In genomic region chr11:116110131-116110530, GRCm38 (mm10) we compare ENCODE assay signal across 8 mouse cellular contexts. TPM values are rescaled to one million over a fixed set of nuclear protein-coding genes. Genes with fewer than 3 reads are reported as not detected.
DNase-seq lines count a peak whose midpoint lies in the region; ATAC-seq and TF ChIP-seq lines count a peak whose summit lies in the region.

No protein-coding gene starts in this region.

- DNase-seq in NIH3T3 (ENCODE audit: low read depth) = peak; percentile 92
- peak; percentile 89 for DNase-seq in lung, postnatal 10 days
- DNase-seq in layer of hippocampus, postnatal 25 days (ENCODE audit: extremely low spot score in 1 of 2, low spot score in 1 of 2) = no peak
- no peak for DNase-seq in thymus, postnatal 0 days (ENCODE audit: low spot score)

- peaks cover 43% of the 10 kb centered on the region for H3K4me1 ChIP-seq in embryonic facial prominence, embryonic 12.5 days
- H3K4me1 ChIP-seq in heart, embryonic 12.5 days (replicated peaks) = peaks cover 46% of the 10 kb centered on the region
- peaks cover 56% of the 10 kb centered on the region for H3K4me1 ChIP-seq in kidney, embryonic 15.5 days
- peaks cover 28% of the 10 kb centered on the region for H3K4me1 ChIP-seq in testis, adult 2 months (ENCODE audit: control insufficient read depth, insufficient read depth, low read length)

- H3K27me3 ChIP-seq in embryonic facial prominence, embryonic 12.5 days = peaks cover 68% of the 10 kb centered on the region
- 0 out of 2 replicates have a peak, but pooled peaks cover 3% of the 10 kb centered on the region for H3K27me3 ChIP-seq in heart, embryonic 12.5 days (replicated peaks)
- peaks cover 50% of the 10 kb centered on the region for H3K27me3 ChIP-seq in kidney, embryonic 15.5 days
- H3K27me3 ChIP-seq in testis, adult 2 months (ENCODE audit: control insufficient read depth, insufficient read depth, low read length) = no peaks in the 10 kb centered on the region

- H3K9me3 ChIP-seq in embryonic facial prominence, embryonic 12.5 days = no peaks in the 10 kb centered on the region
- H3K9me3 ChIP-seq in heart, embryonic 12.5 days (replicated peaks) = no peaks in the 10 kb centered on the region
- H3K9me3 ChIP-seq in kidney, embryonic 15.5 days (replicated peaks) = no peaks in the 10 kb centered on the region

- peak overlapping the region; percentile 68 for H3K4me2 ChIP-seq in embryonic facial prominence, embryonic 12.5 days (replicated peaks)
- peak overlapping the region; percentile 89 for H3K4me2 ChIP-seq in heart, embryonic 12.5 days
- H3K4me2 ChIP-seq in kidney, embryonic 15.5 days = peak overlapping the region; percentile 64

- peak overlapping the region; percentile 48 for H3K9ac ChIP-seq in embryonic facial prominence, embryonic 12.5 days
- H3K9ac ChIP-seq in heart, embryonic 12.5 days = peak overlapping the region; percentile 96
- peak overlapping the region; percentile 56 for H3K9ac ChIP-seq in kidney, embryonic 15.5 days

- peak; percentile 66 for TF ChIP-seq POLR2A in testis, adult 2 months (IDR thresholded peaks at IDR 0.05; ENCODE audit: control insufficient read depth, low read depth, low read length)

- H3K27ac ChIP-seq in embryonic facial prominence, embryonic 12.5 days = no peak overlapping the region
- peak overlapping the region; percentile 74 for H3K27ac ChIP-seq in heart, embryonic 12.5 days (ENCODE audit: poor library complexity, severe bottlenecking)
- H3K27ac ChIP-seq in kidney, embryonic 15.5 days = peak overlapping the region; percentile 66
- peak overlapping the region; percentile 42 for H3K27ac ChIP-seq in testis, adult 2 months (ENCODE audit: control insufficient read depth, insufficient read depth, low read depth, low read length)

- no peak for TF ChIP-seq CTCF in testis, adult 2 months (IDR thresholded peaks at IDR 0.05; ENCODE audit: control insufficient read depth, insufficient read depth, insufficient replicate concordance, low read depth, low read length)

- WGBS in embryonic facial prominence, embryonic 12.5 days = 2% methylated on average over 33 of the region's 35 CpGs
- WGBS in heart, embryonic 12.5 days = under 1% methylated on average over 30 of the region's 35 CpGs
- under 1% methylated on average over 35 of the region's 35 CpGs for WGBS in kidney, embryonic 15.5 days

- H3K36me3 ChIP-seq in embryonic facial prominence, embryonic 12.5 days = no peaks in the 10 kb centered on the region
- peaks cover 10% of the 10 kb centered on the region for H3K36me3 ChIP-seq in heart, embryonic 12.5 days
- no peaks in the 10 kb centered on the region for H3K36me3 ChIP-seq in kidney, embryonic 15.5 days
- H3K36me3 ChIP-seq in testis, adult 2 months (ENCODE audit: control insufficient read depth, insufficient read depth, low read length) = no peaks in the 10 kb centered on the region

- ATAC-seq in embryonic facial prominence, embryonic 12.5 days (ENCODE audit: insufficient number of reproducible peaks, insufficient read depth, low FRiP score, low TSS enrichment) = no peak
- ATAC-seq in heart, embryonic 12.5 days (ENCODE audit: insufficient number of reproducible peaks, low FRiP score) = peak; percentile 83
- ATAC-seq in kidney, embryonic 15.5 days (replicated peaks; ENCODE audit: low FRiP score) = peak; percentile 50

- H3K4me3 ChIP-seq in embryonic facial prominence, embryonic 12.5 days = peak overlapping the region; percentile 41
- peak overlapping the region; percentile 83 for H3K4me3 ChIP-seq in heart, embryonic 12.5 days
- peak overlapping the region; percentile 57 for H3K4me3 ChIP-seq in kidney, embryonic 15.5 days (replicated peaks)
- H3K4me3 ChIP-seq in testis, adult 2 months (ENCODE audit: control insufficient read depth, low read depth, low read length) = peak overlapping the region; percentile 82

RNA-seq across cellular contexts. Expression of gene Trim47, which starts 16.9 kb away (rescaled TPM):
- polyA plus RNA-seq in embryonic facial prominence, embryonic 12.5 days (2016; fragmentation: Nextera tagmentation; extraction: Ambion mirVana) = 6.9 and 9.1 TPM in 2 replicates
- 54.8 and 58.2 TPM in 2 replicates for polyA plus RNA-seq in heart, embryonic 12.5 days (2016; fragmentation: Nextera tagmentation; extraction: Ambion mirVana)
- 21.4 and 24.6 TPM in 2 replicates for polyA plus RNA-seq in kidney, embryonic 15.5 days (2015; fragmentation: Nextera tagmentation; extraction: Ambion mirVana)
- 6.6 and 8.3 TPM in 2 replicates for polyA plus RNA-seq in testis, adult 2 months (2012; rRNA removed)
- 1 to 10 TPM; 5.6 to 5.9 TPM for total RNA-seq in layer of hippocampus, postnatal 25 days (2021)
- 10.8 and 10.9 TPM in 2 replicates for polyA plus RNA-seq in thymus, postnatal 0 days (2015; fragmentation: Nextera tagmentation; extraction: Ambion mirVana)

RNA-seq across cellular contexts. Expression of gene Trim65, which starts 20.8 kb away (rescaled TPM):
- 2.3 and 2.6 TPM in 2 replicates for polyA plus RNA-seq in embryonic facial prominence, embryonic 12.5 days (2016; fragmentation: Nextera tagmentation; extraction: Ambion mirVana)
- 4.7 and 4.9 TPM in 2 replicates for polyA plus RNA-seq in heart, embryonic 12.5 days (2016; fragmentation: Nextera tagmentation; extraction: Ambion mirVana)
- polyA plus RNA-seq in kidney, embryonic 15.5 days (2015; fragmentation: Nextera tagmentation; extraction: Ambion mirVana) = 4.5 and 5.4 TPM in 2 replicates
- 0.57 and 0.63 TPM in 2 replicates for polyA plus RNA-seq in testis, adult 2 months (2012; rRNA removed)
- 1 to 10 TPM; 6.2 to 7.1 TPM for total RNA-seq in layer of hippocampus, postnatal 25 days (2021)
- polyA plus RNA-seq in thymus, postnatal 0 days (2015; fragmentation: Nextera tagmentation; extraction: Ambion mirVana) = 2.6 and 3.1 TPM in 2 replicates

RNA-seq across cellular contexts. Expression of gene Wbp2, which starts 23.3 kb away (rescaled TPM):
- 44.9 and 48.3 TPM in 2 replicates for polyA plus RNA-seq in embryonic facial prominence, embryonic 12.5 days (2016; fragmentation: Nextera tagmentation; extraction: Ambion mirVana)
- 137 and 141 TPM in 2 replicates for polyA plus RNA-seq in heart, embryonic 12.5 days (2016; fragmentation: Nextera tagmentation; extraction: Ambion mirVana)
- polyA plus RNA-seq in kidney, embryonic 15.5 days (2015; fragmentation: Nextera tagmentation; extraction: Ambion mirVana) = 82.1 and 101 TPM in 2 replicates
- 253 and 269 TPM in 2 replicates for polyA plus RNA-seq in testis, adult 2 months (2012; rRNA removed)
- total RNA-seq in layer of hippocampus, postnatal 25 days (2021) = 100 to 1,000 TPM; 390 to 418 TPM
- polyA plus RNA-seq in thymus, postnatal 0 days (2015; fragmentation: Nextera tagmentation; extraction: Ambion mirVana) = 75.1 and 97.4 TPM in 2 replicates

RNA-seq across cellular contexts. Expression of gene Mrpl38, which starts 28.5 kb away (rescaled TPM):
- 83.7 and 89.2 TPM in 2 replicates for polyA plus RNA-seq in embryonic facial prominence, embryonic 12.5 days (2016; fragmentation: Nextera tagmentation; extraction: Ambion mirVana)
- 85.0 and 89.1 TPM in 2 replicates for polyA plus RNA-seq in heart, embryonic 12.5 days (2016; fragmentation: Nextera tagmentation; extraction: Ambion mirVana)
- polyA plus RNA-seq in kidney, embryonic 15.5 days (2015; fragmentation: Nextera tagmentation; extraction: Ambion mirVana) = 102 and 112 TPM in 2 replicates
- 51.3 and 54.5 TPM in 2 replicates for polyA plus RNA-seq in testis, adult 2 months (2012; rRNA removed)
- total RNA-seq in layer of hippocampus, postnatal 25 days (2021) = 10 to 100 TPM; 59.1 to 62.7 TPM
- 65.0 and 68.8 TPM in 2 replicates for polyA plus RNA-seq in thymus, postnatal 0 days (2015; fragmentation: Nextera tagmentation; extraction: Ambion mirVana)

RNA-seq across cellular contexts. Expression of gene Unc13d, which starts 32.4 kb away (rescaled TPM):
- polyA plus RNA-seq in embryonic facial prominence, embryonic 12.5 days (2016; fragmentation: Nextera tagmentation; extraction: Ambion mirVana) = 1.3 and 1.8 TPM in 2 replicates
- 2.2 and 2.5 TPM in 2 replicates for polyA plus RNA-seq in heart, embryonic 12.5 days (2016; fragmentation: Nextera tagmentation; extraction: Ambion mirVana)
- 1.3 and 1.5 TPM in 2 replicates for polyA plus RNA-seq in kidney, embryonic 15.5 days (2015; fragmentation: Nextera tagmentation; extraction: Ambion mirVana)
- 3.4 and 3.8 TPM in 2 replicates for polyA plus RNA-seq in testis, adult 2 months (2012; rRNA removed)
- total RNA-seq in layer of hippocampus, postnatal 25 days (2021) = 1 to 10 TPM; 1.3 to 2.4 TPM
- polyA plus RNA-seq in thymus, postnatal 0 days (2015; fragmentation: Nextera tagmentation; extraction: Ambion mirVana) = 32.4 and 34.7 TPM in 2 replicates

Comparison
In these comparisons a context has a peak if more than half of its experiments do, and no peak if none do; other contexts are left out.
1. DNase-seq: peak in NIH3T3 (single experiment) and lung, postnatal 10 days (single experiment); none in layer of hippocampus, postnatal 25 days (0 of 2) and thymus, postnatal 0 days (single experiment).
2. Peak in every context shown above with its lines, with median percentiles within 50 percentile points of each other: H3K4me2 ChIP-seq, H3K4me3 ChIP-seq and H3K9ac ChIP-seq.